Mouse (Mus musculus): ENCODE results near the gene Nav2.

GRCm38 (mm10) chr7:49204856-49205255 is 296.3 kb downstream of the Nav2 start:
- TF ChIP-seq CTCF (conservative IDR thresholded peaks at IDR 0.05; ENCODE audit: low read length) = no peak
- no peak for TF ChIP-seq POU5F1 (IDR thresholded peaks at IDR 0.05; ENCODE audit: borderline replicate concordance, low read length)
- TF ChIP-seq NANOG (IDR thresholded peaks at IDR 0.05; ENCODE audit: borderline replicate concordance, low read length) = no peak

Measured in E14TG2a.4 (cell line).